Mouse (Mus musculus): Measurements from ENCODE around the gene Txnrd3. TPM values are rescaled to one million over a fixed set of nuclear protein-coding genes. Genes with fewer than 3 reads are reported as not detected.

Gene Txnrd3
- polyA plus RNA-seq, 1 experiment from 2014 or later, result 6.6 TPM

- H3K36me3 ChIP-seq (ENCODE audit: control insufficient read depth, insufficient read depth), result no peaks in the 10 kb centered on the region
- no peak overlapping the region for H3K27ac ChIP-seq (ENCODE audit: low read depth, low read length)
- no peak overlapping the region for H3K9ac ChIP-seq (ENCODE audit: low read depth, low read length)
- no peak overlapping the region for H3K4me2 ChIP-seq (replicated peaks; ENCODE audit: low read depth)
- H3K4me3 ChIP-seq (ENCODE audit: low read depth, low read length), result no peak overlapping the region
- no peak for TF ChIP-seq CTCF (IDR thresholded peaks at IDR 0.05; ENCODE audit: low read depth)
- no peak for ATAC-seq
- no peaks in the 10 kb centered on the region for H3K27me3 ChIP-seq (replicated peaks; ENCODE audit: control insufficient read depth, insufficient read depth, low read length)
- WGBS, result 85% methylated on average over 1 of the region's 1 CpGs
- H3K4me1 ChIP-seq (replicated peaks; ENCODE audit: control insufficient read depth, insufficient read depth, low read length), result no peaks in the 10 kb centered on the region
- H3K9me3 ChIP-seq (ENCODE audit: control insufficient read depth), result no peaks in the 10 kb centered on the region
These were observed 43.3 kb downstream of the Txnrd3 start for GRCm38 (mm10) chr6:89687100-89687499.

- H3K4me3 ChIP-seq (ENCODE audit: low read depth, low read length), result no peak overlapping the region
- ATAC-seq, result no peak
- H3K4me1 ChIP-seq (replicated peaks; ENCODE audit: control insufficient read depth, insufficient read depth, low read length), result no peaks in the 10 kb centered on the region
- H3K4me2 ChIP-seq (replicated peaks; ENCODE audit: low read depth), result no peak overlapping the region
- peaks cover 5% of the 10 kb centered on the region; the same call in 1 of the 2 replicates for H3K9me3 ChIP-seq (ENCODE audit: control insufficient read depth)
- no peaks in the 10 kb centered on the region for H3K27me3 ChIP-seq (replicated peaks; ENCODE audit: control insufficient read depth, insufficient read depth, low read length)
- TF ChIP-seq CTCF (IDR thresholded peaks at IDR 0.05; ENCODE audit: low read depth), result no peak
- no peaks in the 10 kb centered on the region for H3K36me3 ChIP-seq (ENCODE audit: control insufficient read depth, insufficient read depth)
- H3K9ac ChIP-seq (ENCODE audit: low read depth, low read length), result no peak overlapping the region
- 72% methylated on average over 2 of the region's 2 CpGs for WGBS
- H3K27ac ChIP-seq (ENCODE audit: low read depth, low read length), result no peak overlapping the region
These were observed 62.8 kb downstream of the Txnrd3 start for GRCm38 (mm10) chr6:89706624-89707023.

- no peak for TF ChIP-seq CTCF (IDR thresholded peaks at IDR 0.05; ENCODE audit: low read depth)
- Histone ChIP-seq H3K4me2 (replicated peaks; ENCODE audit: low read depth) (no peak within 1 kb of the TSS), H3K27ac (ENCODE audit: low read depth, low read length) (no peak within 1 kb of the TSS), H3K36me3 (ENCODE audit: control insufficient read depth, insufficient read depth) (no peaks in the 10 kb centered on the region), H3K27me3 (replicated peaks; ENCODE audit: control insufficient read depth, insufficient read depth, low read length) (no peaks in the 10 kb centered on the region), H3K4me1 (replicated peaks; ENCODE audit: control insufficient read depth, insufficient read depth, low read length) (no peaks in the 10 kb centered on the region), H3K4me3 (ENCODE audit: low read depth, low read length) (no peak within 1 kb of the TSS), H3K9me3 (ENCODE audit: control insufficient read depth) (peaks cover 5% of the 10 kb centered on the region; the same call in 1 of the 2 replicates), H3K9ac (ENCODE audit: low read depth, low read length) (no peak within 1 kb of the TSS)
- 74% methylated on average over 4 of the region's 4 CpGs for WGBS
- ATAC-seq, result no peak
These were observed 63.5 kb downstream of the Txnrd3 start, which contains the start of gene Vmn1r40 for GRCm38 (mm10) chr6:89707240-89707639. Gene Vmn1r40, plus strand, starts transcription at chr6:89707540.

- no peak for ATAC-seq
- no peak overlapping the region for H3K4me3 ChIP-seq (ENCODE audit: low read depth, low read length)
- H3K27ac ChIP-seq (ENCODE audit: low read depth, low read length), result no peak overlapping the region
- H3K9ac ChIP-seq (ENCODE audit: low read depth, low read length), result no peak overlapping the region
- no peaks in the 10 kb centered on the region for H3K36me3 ChIP-seq (ENCODE audit: control insufficient read depth, insufficient read depth)
- no peaks in the 10 kb centered on the region for H3K4me1 ChIP-seq (replicated peaks; ENCODE audit: control insufficient read depth, insufficient read depth, low read length)
- no peaks in the 10 kb centered on the region for H3K9me3 ChIP-seq (ENCODE audit: control insufficient read depth)
- no peak overlapping the region for H3K4me2 ChIP-seq (replicated peaks; ENCODE audit: low read depth)
- no peak for TF ChIP-seq CTCF (IDR thresholded peaks at IDR 0.05; ENCODE audit: low read depth)
- H3K27me3 ChIP-seq (replicated peaks; ENCODE audit: control insufficient read depth, insufficient read depth, low read length), result no peaks in the 10 kb centered on the region
These were observed 74.3 kb downstream of the Txnrd3 start for GRCm38 (mm10) chr6:89718051-89718450.

Other genes with a start within 250 kb of the Txnrd3 start
- gene Chchd6, start 48.3 kb upstream of the Txnrd3 start, polyA plus RNA-seq (2015; fragmentation: Nextera tagmentation; extraction: Ambion mirVana), result 14.8 and 15.5 TPM in 2 replicates
- not detected in 2 replicates for gene Vmn1r40, start 63.6 kb downstream of the Txnrd3 start, polyA plus RNA-seq (2015; fragmentation: Nextera tagmentation; extraction: Ambion mirVana)
- not detected in 2 replicates for gene Vmn1r41, start 96.8 kb downstream of the Txnrd3 start, polyA plus RNA-seq (2015; fragmentation: Nextera tagmentation; extraction: Ambion mirVana)
- gene Vmn1r42, start 232.4 kb downstream of the Txnrd3 start, polyA plus RNA-seq (2015; fragmentation: Nextera tagmentation; extraction: Ambion mirVana), result not detected in 2 replicates
- gene Vmn1r43, start 232.4 kb downstream of the Txnrd3 start, polyA plus RNA-seq (2015; fragmentation: Nextera tagmentation; extraction: Ambion mirVana), result 0.01 TPM in 1 of 2 replicates, not detected in the other
- not detected in 2 replicates for gene Vmn1r44, start 239.7 kb downstream of the Txnrd3 start, polyA plus RNA-seq (2015; fragmentation: Nextera tagmentation; extraction: Ambion mirVana)

All from intestine, postnatal 0 days (tissue).